Mouse (Mus musculus) spleen, adult 2 months (tissue): ENCODE measurements around the gene Cfl2.

ENCODE experiments used
- CTCF ChIP-seq: fragments of 200-500 bp; IDR thresholded peaks from 2 replicates; pipeline ENCODE4 v1.5.1; 2011; ENCODE audit warnings: mild to moderate bottlenecking, inconsistent platforms; ENCODE audit not compliant: insufficient read depth, insufficient read length, insufficient replicate concordance; ENCODE audit errors: extremely low read depth
- POLR2A ChIP-seq: fragments of 200-500 bp; IDR thresholded peaks from 2 replicates; pipeline ENCODE4 v1.6.1; 2011; ENCODE audit warnings: low read depth, low read length, inconsistent platforms

- TF ChIP-seq POLR2A (no peak), CTCF (no peak)
Observed at GRCm38 (mm10) chr12:54890426-54890825, 27.7 kb upstream of the Cfl2 start.
